Mouse (Mus musculus): ENCODE data around the gene Tnfrsf11a.

DNA sequence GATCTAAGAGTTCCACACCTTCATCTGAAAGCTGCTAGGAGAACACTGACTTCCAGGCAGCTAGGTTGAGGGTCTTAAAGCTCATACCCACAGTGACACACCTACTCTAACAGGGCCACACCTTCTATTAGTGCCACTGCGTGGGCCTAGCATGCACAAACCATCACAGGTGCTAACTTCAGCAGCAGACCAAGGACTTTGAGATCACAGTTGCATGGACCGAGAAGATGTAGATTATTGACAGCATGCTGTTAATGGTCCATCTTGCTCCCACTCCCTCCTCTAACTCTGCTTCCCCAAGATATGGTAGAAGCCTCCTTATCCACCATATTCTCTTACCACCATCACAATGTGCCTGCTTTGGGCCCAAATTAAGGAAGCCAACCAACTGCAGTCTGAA, 79.2 kb downstream of the Tnfrsf11a start:
- TF ChIP-seq POLR2A (IDR thresholded peaks at IDR 0.05; ENCODE audit: extremely low read depth, insufficient read depth, low read length) = no peak
- no peak for TF ChIP-seq CTCF (IDR thresholded peaks at IDR 0.05; ENCODE audit: low read depth, low read length)

All from liver, adult 2 months (tissue).